Mouse (Mus musculus) lung, adult 2 months (tissue): ENCODE data around the gene Fbxw9. TPM values are rescaled to one million over a fixed set of nuclear protein-coding genes. Genes with fewer than 3 reads are reported as not detected.
A peak's percentile ranks its signal among the peaks of the same experiment; 100 is the strongest.

Experiments
- DNase-seq: peaks from one replicate; pipeline ENCODE4 v3.0.0; 2022
- H3K4me1 ChIP-seq: fragments of 200-500 bp; 2 replicates; pipeline ENCODE4 v1.6.1; 2011; ENCODE audit warnings: low read length; ENCODE audit not compliant: control insufficient read depth, insufficient read depth
- H3K4me3 ChIP-seq: fragments of 200-500 bp; replicated peaks from 2 replicates; pipeline ENCODE3; 2011; ENCODE audit warnings: low read depth, mild to moderate bottlenecking, control low read depth, low read length; ENCODE audit errors: extremely low read depth
- CTCF ChIP-seq: fragments of 200-500 bp; IDR thresholded peaks from 2 replicates; pipeline ENCODE4 v1.5.1; 2011; ENCODE audit warnings: mild to moderate bottlenecking, low read length, control low read depth; ENCODE audit not compliant: insufficient read depth
- POLR2A ChIP-seq: fragments of 200-500 bp; IDR thresholded peaks from 2 replicates; pipeline ENCODE4 v1.6.1; 2011; ENCODE audit warnings: low read depth, mild to moderate bottlenecking, control low read depth, low read length, borderline replicate concordance; ENCODE audit errors: extremely low read depth
- WGBS: fragments of 180-500 bp; shearing (Covaris S2); methylation state at CpG from one replicate; pipeline ENCODE4 v1.1.7; 2018; 5-methylcytosine and 5-hydroxymethylcytosine counted together
- polyA plus RNA-seq: library from polyadenylated mRNA; depleted of rRNA; stranded (reverse); fragments of >200 nt; gene quantifications from 2 replicates; pipeline ENCODE4 v1.2.3, GENCODE M21; 2012

Gene Fbxw9
- polyA plus RNA-seq, 1 experiment: 44.7 TPM

- TF ChIP-seq CTCF: no peak
- TF ChIP-seq POLR2A: peak; percentile 87
- H3K4me1 ChIP-seq: peaks cover 12% of the 10 kb centered on the region
- peak; percentile 97 for DNase-seq
- WGBS: under 1% methylated on average over 75 of the region's 75 CpGs
- H3K4me3 ChIP-seq: peak within 1 kb of the TSS; percentile 95
Observed at GRCm38 (mm10) chr8:85026670-85027515, 33.0 kb upstream of the Fbxw9 start, which contains the start of gene Trir. Gene Trir, plus strand, starts transcription at chr8:85026823.

GRCm38 (mm10) chr8:85027516-85027855, 32.4 kb upstream of the Fbxw9 start:
- under 1% methylated on average over 13 of the region's 13 CpGs for WGBS
- H3K4me1 ChIP-seq: peaks cover 12% of the 10 kb centered on the region
- peak overlapping the region; percentile 85 for H3K4me3 ChIP-seq
- no peak for TF ChIP-seq CTCF
- no peak for TF ChIP-seq POLR2A
- DNase-seq: no peak

GRCm38 (mm10) chr8:85027922-85028321, 31.9 kb upstream of the Fbxw9 start:
- 10% methylated on average over 2 of the region's 2 CpGs for WGBS
- DNase-seq: no peak
- peaks cover 12% of the 10 kb centered on the region for H3K4me1 ChIP-seq
- H3K4me3 ChIP-seq: peak overlapping the region; percentile 85
- no peak for TF ChIP-seq POLR2A
- TF ChIP-seq CTCF: no peak

GRCm38 (mm10) chr8:85029271-85029670, 30.6 kb upstream of the Fbxw9 start:
- WGBS: 65% methylated on average over 14 of the region's 14 CpGs
- peaks cover 12% of the 10 kb centered on the region for H3K4me1 ChIP-seq
- no peak overlapping the region for H3K4me3 ChIP-seq
- TF ChIP-seq CTCF (no peak), POLR2A (no peak)
- no peak for DNase-seq

GRCm38 (mm10) chr8:85032622-85033311, 27.1 kb upstream of the Fbxw9 start:
- Histone ChIP-seq H3K4me1 (peaks cover 20% of the 10 kb centered on the region), H3K4me3 (no peak overlapping the region)
- DNase-seq: no peak
- no peak for TF ChIP-seq POLR2A
- no peak for TF ChIP-seq CTCF
- 64% methylated on average over 4 of the region's 4 CpGs for WGBS

GRCm38 (mm10) chr8:85033867-85034266, 26.0 kb upstream of the Fbxw9 start:
- Histone ChIP-seq H3K4me1 (peaks cover 17% of the 10 kb centered on the region), H3K4me3 (no peak overlapping the region)
- TF ChIP-seq CTCF: no peak
- no peak for TF ChIP-seq POLR2A
- WGBS: 59% methylated on average over 1 of the region's 1 CpGs
- peak; percentile 14 for DNase-seq

GRCm38 (mm10) chr8:85034764-85035163, 25.1 kb upstream of the Fbxw9 start:
- TF ChIP-seq CTCF (no peak), POLR2A (peak; percentile 53; the same call in 1 of the 2 replicates)
- DNase-seq: peak; percentile 53
- Histone ChIP-seq H3K4me3 (peak overlapping the region; percentile 52), H3K4me1 (peaks cover 13% of the 10 kb centered on the region)
- WGBS: under 1% methylated on average over 13 of the region's 13 CpGs

GRCm38 (mm10) chr8:85035165-85035727, 24.6 kb upstream of the Fbxw9 start:
- DNase-seq: no peak
- H3K4me3 ChIP-seq: peak overlapping the region; percentile 52
- 3% methylated on average over 12 of the region's 12 CpGs for WGBS
- TF ChIP-seq CTCF (no peak), POLR2A (no peak)
- H3K4me1 ChIP-seq: peaks cover 13% of the 10 kb centered on the region

- under 1% methylated on average over 15 of the region's 15 CpGs for WGBS
- peaks cover 13% of the 10 kb centered on the region for H3K4me1 ChIP-seq
- TF ChIP-seq CTCF (no peak), POLR2A (no peak)
- peak; percentile 30 for DNase-seq
- peak overlapping the region; percentile 93 for H3K4me3 ChIP-seq
Observed at GRCm38 (mm10) chr8:85035728-85036310, 24.0 kb upstream of the Fbxw9 start.
